Mouse (Mus musculus) testis, adult 2 months (tissue): ENCODE results near the gene St6galnac5.

Source experiments
- CTCF ChIP-seq: fragments of 200-500 bp; IDR thresholded peaks from 2 replicates; pipeline ENCODE4 v1.5.1; 2012; ENCODE audit warnings: low read depth, mild to moderate bottlenecking, inconsistent platforms, low read length, moderate library complexity; ENCODE audit not compliant: control insufficient read depth, insufficient read depth, insufficient replicate concordance
- POLR2A ChIP-seq: fragments of 200-500 bp; IDR thresholded peaks from 2 replicates; pipeline ENCODE4 v1.6.1; 2012; ENCODE audit warnings: low read depth, mild to moderate bottlenecking, inconsistent platforms, low read length, moderate library complexity; ENCODE audit not compliant: control insufficient read depth

DNA sequence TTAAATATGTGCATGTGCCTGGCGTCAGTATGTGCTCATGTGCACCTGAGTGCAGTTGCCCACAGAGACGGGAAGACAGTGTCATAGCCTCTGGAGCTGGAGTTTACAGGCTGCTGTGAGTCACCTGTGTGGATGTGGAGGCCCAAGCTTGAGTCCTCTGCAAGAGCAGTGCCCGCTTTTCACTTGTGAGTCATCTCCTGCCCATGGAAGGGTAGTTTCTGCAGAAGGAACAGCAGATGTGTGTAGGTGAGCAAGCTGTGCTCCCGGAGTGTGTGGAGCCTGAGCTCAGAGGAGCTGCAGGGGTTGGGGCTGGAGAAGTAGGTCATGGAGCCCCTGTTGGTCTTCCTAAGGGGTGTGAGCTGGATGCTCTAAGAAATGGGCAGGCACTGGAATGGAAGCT lies 10.7 kb downstream of the St6galnac5 start:
- no peak for TF ChIP-seq CTCF
- no peak for TF ChIP-seq POLR2A
